Mouse (Mus musculus) liver, postnatal 0 days (tissue): ENCODE measurements around the gene Ilkap. TPM values are rescaled to one million over a fixed set of nuclear protein-coding genes. Genes with fewer than 3 reads are reported as not detected.

Experiments used
- ATAC-seq: fragments of 200-750 bp; cut with Nextera tagmentation; 2 replicates; pipeline ENCODE4 v1.8.0; 2017; ENCODE audit warnings: mild to moderate bottlenecking, moderate library complexity
- DNase-seq: peaks from one replicate; pipeline ENCODE4 v3.0.0-alpha.2; 2016
- H3K27ac ChIP-seq: fragments of 300-500 bp; sonication (generic); 2 replicates; pipeline ENCODE4 v1.5.1; 2014; ENCODE audit warnings: antibody characterized with exemption, moderate library complexity, mild to moderate bottlenecking, low read depth
- H3K27me3 ChIP-seq: fragments of 300-500 bp; sonication (generic); 2 replicates; pipeline ENCODE4 v1.6.1; 2014; ENCODE audit warnings: low read length, control low read depth, mixed read lengths; ENCODE audit not compliant: insufficient read depth
- H3K36me3 ChIP-seq: fragments of 300-500 bp; sonication (generic); replicated peaks from 2 replicates; pipeline ENCODE4 v1.6.1; 2014; ENCODE audit warnings: mild to moderate bottlenecking, control low read depth, low read length, moderate library complexity, mixed read lengths; ENCODE audit not compliant: insufficient read depth
- H3K4me1 ChIP-seq: fragments of 300-500 bp; sonication (generic); 2 replicates; pipeline ENCODE4 v1.6.1; 2014; ENCODE audit warnings: antibody characterized with exemption, mild to moderate bottlenecking, control low read depth; ENCODE audit not compliant: insufficient read depth
- H3K4me2 ChIP-seq: fragments of 300-500 bp; sonication (generic); 2 replicates; pipeline ENCODE4 v1.6.1; 2014; ENCODE audit warnings: low read depth, mild to moderate bottlenecking, low read length, moderate library complexity, mixed read lengths
- H3K4me3 ChIP-seq: fragments of 300-500 bp; sonication (generic); 2 replicates; pipeline ENCODE4 v1.5.1; 2014; ENCODE audit warnings: low read depth, low read length
- H3K9ac ChIP-seq: fragments of 300-500 bp; sonication (generic); replicated peaks from 2 replicates; pipeline ENCODE4 v1.6.1; 2014; ENCODE audit warnings: mild to moderate bottlenecking, moderate library complexity
- H3K9me3 ChIP-seq: fragments of 300-500 bp; sonication (generic); 2 replicates; pipeline ENCODE4 v1.6.1; 2016; ENCODE audit warnings: mild to moderate bottlenecking, control low read depth, low read length, mixed read lengths
- CTCF ChIP-seq: sonication (generic); IDR thresholded peaks from 2 replicates; pipeline ENCODE4 v1.5.1; 2016; ENCODE audit warnings: antibody characterized with exemption, low read depth
- EP300 ChIP-seq: IDR thresholded peaks from 2 replicates; pipeline ENCODE4 v1.6.1; 2016; ENCODE audit warnings: antibody characterized with exemption, low read depth, mild to moderate bottlenecking
- WGBS: fragments of 180-500 bp; shearing (Covaris S2); extraction: QIAGEN DNeasy Blood & Tissue Kit; methylation state at CpG from one replicate; pipeline ENCODE4 v1.1.7; 2014; ENCODE audit not compliant: insufficient replicate concordance; 5-methylcytosine and 5-hydroxymethylcytosine counted together
- polyA plus RNA-seq: library from polyadenylated mRNA; unstranded; fragments of >200 nt; fragmentation: Nextera tagmentation; extraction: Ambion mirVana; gene quantifications from 2 replicates; pipeline ENCODE4 v1.2.1, GENCODE M21; 2015

The Ilkap gene
- polyA plus RNA-seq, 1 experiment from 2014 or later = 42.8 TPM

DNA sequence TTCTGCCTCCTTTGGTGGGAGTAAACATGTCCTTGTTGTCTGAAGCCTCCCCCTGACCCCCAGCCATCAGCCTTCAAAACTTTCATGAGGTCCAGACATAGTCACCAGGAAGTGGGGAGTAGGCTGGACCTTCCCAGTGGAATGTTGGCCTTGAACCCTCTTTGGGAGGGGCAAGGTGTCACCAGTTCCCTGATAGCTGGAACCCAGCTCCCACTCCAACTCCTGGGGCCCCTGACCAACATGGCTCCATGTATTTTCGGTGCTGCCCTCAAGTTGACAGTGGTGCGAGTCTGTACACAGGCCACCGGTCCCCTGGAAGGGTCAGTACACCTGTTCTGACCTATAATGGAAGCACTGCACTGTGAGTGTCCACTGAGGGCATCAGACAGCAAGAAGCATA, 31.3 kb downstream of the Ilkap start:
- DNase-seq (no peak), ATAC-seq (no peak)
- WGBS = 90% methylated on average over 3 of the region's 3 CpGs
- no peak for TF ChIP-seq EP300
- TF ChIP-seq CTCF = no peak
- Histone ChIP-seq H3K4me1 (peaks cover 15% of the 10 kb centered on the region), H3K27ac (no peak overlapping the region; the same call in 1 of the 2 replicates), H3K4me3 (peak overlapping the region; percentile 77), H3K9me3 (peaks cover 4% of the 10 kb centered on the region), H3K36me3 (peaks cover 20% of the 10 kb centered on the region), H3K9ac (peak overlapping the region; percentile 86), H3K27me3 (0 out of 2 replicates have a peak, but pooled peaks cover 3% of the 10 kb centered on the region), H3K4me2 (peak overlapping the region; percentile 99)

- peaks cover 4% of the 10 kb centered on the region for H3K9me3 ChIP-seq
- H3K27me3 ChIP-seq = 0 out of 2 replicates have a peak, but pooled peaks cover 3% of the 10 kb centered on the region
- H3K4me2 ChIP-seq = peak within 1 kb of the TSS; percentile 99
- peaks cover 15% of the 10 kb centered on the region for H3K4me1 ChIP-seq
- ATAC-seq = peak; percentile 82
- peak within 1 kb of the TSS; percentile 69; the same call in 1 of the 2 replicates for H3K27ac ChIP-seq
- WGBS = under 1% methylated on average over 57 of the region's 68 CpGs
- peak within 1 kb of the TSS; percentile 86 for H3K9ac ChIP-seq
- H3K36me3 ChIP-seq = peaks cover 11% of the 10 kb centered on the region; the same call in 1 of the 2 replicates
- H3K4me3 ChIP-seq = peak within 1 kb of the TSS; percentile 77
- peak; percentile 87 for DNase-seq
- TF ChIP-seq CTCF = peak; percentile 93
- no peak for TF ChIP-seq EP300
Measured at GRCm38 (mm10) chr1:91366215-91367108, 32.2 kb downstream of the Ilkap start, which contains the start of gene Erfe. Gene Erfe, plus strand, starts transcription at chr1:91366430.

DNA sequence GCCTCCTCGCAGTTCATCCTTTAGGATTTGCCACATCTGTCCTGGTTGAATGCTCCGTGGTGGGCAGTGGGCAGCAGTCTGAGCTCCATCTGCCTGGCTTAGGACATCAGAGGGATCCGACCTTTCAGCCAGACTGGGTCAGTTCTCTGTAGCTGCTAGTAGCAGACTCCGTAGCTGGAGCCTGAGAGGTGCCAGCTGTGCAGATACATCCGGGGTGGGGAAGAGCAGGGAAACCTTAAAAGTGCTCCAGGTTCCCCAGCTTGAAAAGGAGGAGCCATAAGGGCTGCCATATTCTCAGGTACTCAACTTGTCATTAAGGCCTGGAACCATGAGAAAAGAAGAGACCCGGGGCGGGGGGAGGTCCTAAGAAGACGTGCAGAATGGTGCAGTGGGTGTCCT, 32.8 kb downstream of the Ilkap start:
- no peak for TF ChIP-seq CTCF
- no peak for TF ChIP-seq EP300
- Histone ChIP-seq H3K4me3 (peak overlapping the region; percentile 77), H3K4me2 (peak overlapping the region; percentile 99), H3K9ac (peak overlapping the region; percentile 86), H3K27ac (no peak overlapping the region), H3K4me1 (peaks cover 15% of the 10 kb centered on the region), H3K27me3 (0 out of 2 replicates have a peak, but pooled peaks cover 3% of the 10 kb centered on the region), H3K36me3 (peaks cover 5% of the 10 kb centered on the region; the same call in 1 of the 2 replicates), H3K9me3 (peaks cover 4% of the 10 kb centered on the region)
- DNase-seq = no peak
- no peak for ATAC-seq
- WGBS = 36% methylated on average over 8 of the region's 8 CpGs

- H3K27me3 ChIP-seq = 0 out of 2 replicates have a peak, but pooled peaks cover 3% of the 10 kb centered on the region
Measured at GRCm38 (mm10) chr1:91364822-91365644, 33.6 kb downstream of the Ilkap start.

DNA sequence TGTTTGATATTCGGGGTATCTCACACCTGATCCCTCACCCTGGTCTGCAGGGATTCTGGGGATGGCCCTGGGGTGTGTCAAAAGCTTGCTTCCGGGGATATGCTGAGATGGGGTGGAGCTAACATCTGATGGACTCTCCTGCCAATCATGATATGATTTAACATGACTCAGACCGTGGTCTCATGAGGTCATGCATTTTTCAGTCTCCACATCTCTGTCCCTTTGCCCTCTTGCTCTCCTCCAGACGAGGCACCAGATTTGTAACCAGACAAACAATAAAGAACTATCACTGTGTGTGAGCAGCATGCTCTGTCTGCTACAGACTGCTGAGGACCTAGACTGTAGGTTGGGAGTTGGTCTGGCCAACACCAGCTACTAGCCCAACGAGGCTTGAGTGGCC, 36.5 kb downstream of the Ilkap start:
- TF ChIP-seq EP300 = no peak
- WGBS = 72% methylated on average over 5 of the region's 5 CpGs
- H3K4me1 ChIP-seq = peaks cover 14% of the 10 kb centered on the region

More at GRCm38 (mm10) chr1:91364822-91365644, 33.6 kb downstream of the Ilkap start:
- 89% methylated on average over 16 of the region's 16 CpGs for WGBS
- H3K4me2 ChIP-seq = no peak overlapping the region
- H3K4me3 ChIP-seq = no peak overlapping the region
- no peak overlapping the region for H3K9ac ChIP-seq
- no peaks in the 10 kb centered on the region for H3K36me3 ChIP-seq
- DNase-seq (no peak), ATAC-seq (no peak)
- no peak overlapping the region for H3K27ac ChIP-seq
- peaks cover 4% of the 10 kb centered on the region for H3K9me3 ChIP-seq
- TF ChIP-seq EP300 (no peak), CTCF (no peak)
- peaks cover 15% of the 10 kb centered on the region for H3K4me1 ChIP-seq

More for the DNA sequence above, 36.5 kb downstream of the Ilkap start:
- ATAC-seq (no peak), DNase-seq (no peak)
- H3K9ac ChIP-seq = no peak overlapping the region
- peaks cover 4% of the 10 kb centered on the region for H3K9me3 ChIP-seq
- H3K27me3 ChIP-seq = 0 out of 2 replicates have a peak, but pooled peaks cover 3% of the 10 kb centered on the region
- no peak overlapping the region for H3K27ac ChIP-seq
- H3K36me3 ChIP-seq = no peaks in the 10 kb centered on the region
- H3K4me2 ChIP-seq = no peak overlapping the region
- no peak overlapping the region for H3K4me3 ChIP-seq
